Mouse (Mus musculus): ENCODE data around the gene Gm20708. TPM values are rescaled to one million over a fixed set of nuclear protein-coding genes. Genes with fewer than 3 reads are reported as not detected.

Gm20708 gene
- polyA plus RNA-seq, 1 experiment from 2014 or later = 0.18 TPM

DNA sequence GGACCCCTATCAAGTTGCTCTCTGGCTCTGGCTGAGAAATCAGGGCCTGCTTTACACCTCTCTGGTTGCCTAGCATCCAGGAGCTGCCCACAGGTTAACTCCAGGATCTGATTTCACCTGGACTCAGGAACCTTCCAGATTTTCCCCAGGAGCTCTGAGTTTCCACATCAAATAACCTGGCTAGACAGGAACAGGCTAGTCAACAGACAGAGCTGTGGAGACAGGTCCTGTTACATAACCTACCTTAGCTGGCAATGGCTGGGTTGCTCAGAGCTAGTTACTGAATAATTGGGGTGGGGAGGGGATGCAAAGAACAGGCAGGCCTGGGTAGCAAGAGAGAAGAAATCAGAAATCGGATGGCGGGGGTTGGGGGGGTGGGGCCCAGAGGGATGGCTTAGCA, 35.5 kb downstream of the Gm20708 start:
- TF ChIP-seq EP300 (optimal IDR thresholded peaks at IDR 0.05) = no peak
- no peak for TF ChIP-seq CTCF (IDR thresholded peaks at IDR 0.05; ENCODE audit: low read depth)
- ATAC-seq (ENCODE audit: low FRiP score, low TSS enrichment) (no peak), DNase-seq (ENCODE audit: low spot score) (no peak)
- no peaks in the 10 kb centered on the region for H3K9me3 ChIP-seq (ENCODE audit: control insufficient read depth, low read length)
- H3K4me2 ChIP-seq (replicated peaks; ENCODE audit: low read depth) = no peak overlapping the region
- peaks cover 6% of the 10 kb centered on the region; the same call in 1 of the 2 replicates for H3K4me1 ChIP-seq (replicated peaks; ENCODE audit: control insufficient read depth, insufficient read depth)
- no peaks in the 10 kb centered on the region for H3K27me3 ChIP-seq (ENCODE audit: control insufficient read depth, insufficient read depth, low read length)
- H3K9ac ChIP-seq (ENCODE audit: low read length) = no peak overlapping the region
- H3K36me3 ChIP-seq (ENCODE audit: control insufficient read depth, insufficient read depth, low read length) = no peaks in the 10 kb centered on the region
- 54% methylated on average over 2 of the region's 2 CpGs for WGBS
- peak overlapping the region; percentile 49; the same call in 1 of the 2 replicates for H3K27ac ChIP-seq (replicated peaks)
- no peak overlapping the region for H3K4me3 ChIP-seq (ENCODE audit: low read depth, low read length)

DNA sequence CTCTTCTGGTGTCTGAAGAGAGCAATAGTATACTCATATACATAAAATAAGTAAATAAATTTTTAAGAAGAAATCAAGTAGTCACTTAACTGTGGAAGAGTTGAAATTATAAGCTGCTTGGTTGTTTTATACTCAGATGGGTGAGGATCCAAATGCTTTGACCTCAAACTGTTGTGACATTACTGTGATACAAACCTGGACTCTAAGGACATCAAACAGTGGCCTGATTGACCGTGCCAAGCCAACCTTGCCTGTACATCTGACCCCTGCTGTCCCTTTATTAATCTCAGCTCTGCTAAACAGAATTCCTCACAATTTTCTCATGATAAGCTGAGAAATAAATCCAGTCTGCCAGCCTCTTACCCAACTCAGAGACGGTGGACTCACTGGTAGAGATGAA, 36.2 kb downstream of the Gm20708 start:
- DNase-seq (ENCODE audit: low spot score) (no peak), ATAC-seq (ENCODE audit: low FRiP score, low TSS enrichment) (no peak)
- no peak for TF ChIP-seq EP300 (optimal IDR thresholded peaks at IDR 0.05)
- no peak overlapping the region for H3K4me2 ChIP-seq (replicated peaks; ENCODE audit: low read depth)
- peaks cover 9% of the 10 kb centered on the region; the same call in 1 of the 2 replicates for H3K4me1 ChIP-seq (replicated peaks; ENCODE audit: control insufficient read depth, insufficient read depth)
- no peaks in the 10 kb centered on the region for H3K9me3 ChIP-seq (ENCODE audit: control insufficient read depth, low read length)
- no peak overlapping the region for H3K9ac ChIP-seq (ENCODE audit: low read length)
- 73% methylated on average over 2 of the region's 2 CpGs for WGBS
- H3K36me3 ChIP-seq (ENCODE audit: control insufficient read depth, insufficient read depth, low read length) = no peaks in the 10 kb centered on the region
- H3K4me3 ChIP-seq (ENCODE audit: low read depth, low read length) = no peak overlapping the region
- H3K27ac ChIP-seq (replicated peaks) = no peak overlapping the region
- H3K27me3 ChIP-seq (ENCODE audit: control insufficient read depth, insufficient read depth, low read length) = no peaks in the 10 kb centered on the region

DNA sequence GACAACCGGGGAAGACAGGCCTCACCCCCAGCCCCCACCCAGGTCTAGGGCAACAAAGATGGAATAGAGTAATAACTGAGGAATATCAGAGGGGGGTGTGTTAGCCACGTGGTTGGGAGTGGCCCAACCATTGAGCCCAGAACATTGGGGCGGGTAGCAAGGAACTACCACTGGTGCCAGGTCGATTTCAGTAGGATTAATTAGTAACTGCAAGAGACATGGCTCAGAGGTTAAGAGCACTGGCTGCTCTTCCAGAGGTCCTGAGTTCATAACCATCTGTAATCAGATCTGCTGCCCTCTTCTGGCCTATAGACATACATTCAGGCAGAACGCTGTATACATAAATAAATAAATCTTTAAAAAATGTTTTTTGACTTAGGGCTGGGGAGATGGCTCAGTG, 37.2 kb downstream of the Gm20708 start:
- Histone ChIP-seq H3K9ac (ENCODE audit: low read length) (no peak overlapping the region), H3K27me3 (ENCODE audit: control insufficient read depth, insufficient read depth, low read length) (no peaks in the 10 kb centered on the region), H3K36me3 (ENCODE audit: control insufficient read depth, insufficient read depth, low read length) (no peaks in the 10 kb centered on the region), H3K27ac (replicated peaks) (peak overlapping the region; percentile 35; the same call in 1 of the 2 replicates), H3K4me3 (ENCODE audit: low read depth, low read length) (no peak overlapping the region), H3K9me3 (ENCODE audit: control insufficient read depth, low read length) (no peaks in the 10 kb centered on the region), H3K4me2 (replicated peaks; ENCODE audit: low read depth) (no peak overlapping the region), H3K4me1 (replicated peaks; ENCODE audit: control insufficient read depth, insufficient read depth) (peaks cover 9% of the 10 kb centered on the region; the same call in 1 of the 2 replicates)
- DNase-seq (ENCODE audit: low spot score) = peak; percentile 28
- TF ChIP-seq CTCF (IDR thresholded peaks at IDR 0.05; ENCODE audit: low read depth) = peak; percentile 64
- no peak for TF ChIP-seq EP300 (optimal IDR thresholded peaks at IDR 0.05)
- no peak; the same call in 1 of the 2 replicates for ATAC-seq (ENCODE audit: low FRiP score, low TSS enrichment)
- WGBS = 44% methylated on average over 5 of the region's 5 CpGs

DNA sequence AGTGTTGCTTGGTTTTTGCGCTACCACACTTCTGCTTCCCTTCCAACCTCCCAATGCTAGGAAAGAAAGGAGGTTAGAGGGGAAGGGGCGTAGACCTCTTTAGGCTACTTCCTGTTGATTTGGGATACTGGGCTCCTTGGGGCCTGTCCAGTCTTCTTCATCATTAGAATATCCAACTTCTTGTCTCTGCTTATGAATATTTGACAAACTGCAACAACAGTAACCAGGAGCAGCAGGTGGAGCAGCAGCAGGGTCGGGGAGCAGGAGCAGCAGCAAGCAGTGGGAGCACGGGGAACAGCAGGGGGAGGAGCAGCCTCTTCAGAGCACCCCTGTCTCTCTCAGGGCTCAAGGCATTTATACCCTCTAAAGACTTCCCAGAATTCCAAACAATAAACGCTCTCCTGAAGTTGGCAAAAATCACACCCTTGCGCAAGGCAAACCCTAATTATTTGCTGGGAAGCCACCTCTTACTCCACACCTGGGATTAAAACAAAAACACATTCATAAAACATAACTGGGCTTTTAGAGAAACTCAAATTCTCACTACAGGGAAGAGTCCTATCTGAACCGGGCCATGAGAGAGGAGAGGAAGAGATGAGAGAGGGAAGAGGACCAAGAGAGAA, 38.2 kb downstream of the Gm20708 start:
- ATAC-seq (ENCODE audit: low FRiP score, low TSS enrichment) (no peak), DNase-seq (ENCODE audit: low spot score) (no peak)
- 62% methylated on average over 7 of the region's 7 CpGs for WGBS

DNA sequence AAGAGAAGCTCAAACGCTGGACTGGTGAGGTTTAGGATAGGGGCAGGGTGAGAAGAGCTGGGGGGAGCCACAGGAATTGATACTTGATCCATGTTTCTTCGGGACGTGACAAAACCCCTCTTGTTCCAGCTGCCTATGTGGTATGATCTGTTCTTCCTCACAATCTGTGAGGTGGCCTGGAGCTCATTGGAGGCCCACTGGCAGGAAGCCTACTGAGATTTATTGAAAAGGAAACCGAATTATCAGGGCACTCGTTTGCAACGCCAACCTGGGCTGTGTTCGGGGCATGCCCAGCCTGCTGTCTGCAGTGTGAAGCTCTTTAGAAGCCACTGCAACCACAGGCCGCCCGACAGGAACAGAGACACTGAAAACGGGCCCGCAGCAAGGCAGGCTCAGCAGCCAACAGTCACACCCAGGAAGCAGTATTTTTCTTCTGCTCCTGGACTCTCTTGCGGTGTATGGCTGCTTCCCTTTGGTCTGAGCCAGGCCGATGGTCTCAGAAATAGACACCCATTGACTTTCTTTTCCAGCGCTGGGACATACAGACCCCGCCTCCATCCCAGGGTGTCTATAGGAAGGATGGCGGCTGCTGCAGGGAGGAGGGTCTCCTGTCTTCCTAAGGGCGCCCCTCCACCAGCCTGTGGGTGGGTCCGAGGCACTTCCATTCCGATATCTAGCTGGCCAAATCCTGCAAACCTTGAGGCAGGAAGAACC, 39.0 kb downstream of the Gm20708 start:
- Histone ChIP-seq H3K9ac (ENCODE audit: low read length) (peak overlapping the region; percentile 80), H3K4me1 (replicated peaks; ENCODE audit: control insufficient read depth, insufficient read depth) (peaks cover 9% of the 10 kb centered on the region; the same call in 1 of the 2 replicates)
- ATAC-seq (ENCODE audit: low FRiP score, low TSS enrichment) = peak; percentile 57

More for the DNA sequence above, 38.2 kb downstream of the Gm20708 start:
- H3K4me1 ChIP-seq (replicated peaks; ENCODE audit: control insufficient read depth, insufficient read depth) = peaks cover 9% of the 10 kb centered on the region; the same call in 1 of the 2 replicates
- H3K4me3 ChIP-seq (ENCODE audit: low read depth, low read length) = peak overlapping the region; percentile 61; the same call in 1 of the 2 replicates
- TF ChIP-seq CTCF (IDR thresholded peaks at IDR 0.05; ENCODE audit: low read depth) (no peak), EP300 (optimal IDR thresholded peaks at IDR 0.05) (no peak)
- peak overlapping the region; percentile 80 for H3K9ac ChIP-seq (ENCODE audit: low read length)
- H3K36me3 ChIP-seq (ENCODE audit: control insufficient read depth, insufficient read depth, low read length) = no peaks in the 10 kb centered on the region
- H3K9me3 ChIP-seq (ENCODE audit: control insufficient read depth, low read length) = no peaks in the 10 kb centered on the region
- no peaks in the 10 kb centered on the region for H3K27me3 ChIP-seq (ENCODE audit: control insufficient read depth, insufficient read depth, low read length)
- H3K27ac ChIP-seq (replicated peaks) = peak overlapping the region; percentile 96
- H3K4me2 ChIP-seq (replicated peaks; ENCODE audit: low read depth) = peak overlapping the region; percentile 89

More for the DNA sequence above, 39.0 kb downstream of the Gm20708 start:
- H3K4me2 ChIP-seq (replicated peaks; ENCODE audit: low read depth) = peak overlapping the region; percentile 89
- no peaks in the 10 kb centered on the region for H3K36me3 ChIP-seq (ENCODE audit: control insufficient read depth, insufficient read depth, low read length)
- TF ChIP-seq CTCF (IDR thresholded peaks at IDR 0.05; ENCODE audit: low read depth) (no peak), EP300 (optimal IDR thresholded peaks at IDR 0.05) (no peak)
- H3K4me3 ChIP-seq (ENCODE audit: low read depth, low read length) = peak overlapping the region; percentile 61
- no peaks in the 10 kb centered on the region for H3K27me3 ChIP-seq (ENCODE audit: control insufficient read depth, insufficient read depth, low read length)
- H3K27ac ChIP-seq (replicated peaks) = peak overlapping the region; percentile 96
- 3% methylated on average over 19 of the region's 19 CpGs for WGBS
- no peak for DNase-seq (ENCODE audit: low spot score)
- no peaks in the 10 kb centered on the region for H3K9me3 ChIP-seq (ENCODE audit: control insufficient read depth, low read length)

Measured in stomach, postnatal 0 days (tissue).